Mouse (Mus musculus) embryonic facial prominence, embryonic 12.5 days (tissue): Measurements from ENCODE around the gene Fam129c. TPM values are rescaled to one million over a fixed set of nuclear protein-coding genes. Genes with fewer than 3 reads are reported as not detected.
A peak's percentile ranks its signal among the peaks of the same experiment; 100 is the strongest.

Source experiments
- ATAC-seq: fragments of 200-750 bp; cut with Nextera tagmentation; 2 replicates; pipeline ENCODE4 v1.8.0; 2017; ENCODE audit not compliant: insufficient number of reproducible peaks, insufficient read depth, low FRiP score, low TSS enrichment
- H3K27ac ChIP-seq: fragments of 300-500 bp; sonication (generic); 2 replicates; pipeline ENCODE4 v1.5.1; 2016; ENCODE audit warnings: mild to moderate bottlenecking
- H3K27me3 ChIP-seq: fragments of 300-500 bp; sonication (generic); 2 replicates; pipeline ENCODE4 v1.6.1; 2016; ENCODE audit warnings: mild to moderate bottlenecking, moderate library complexity
- H3K36me3 ChIP-seq: fragments of 300-500 bp; sonication (generic); 2 replicates; pipeline ENCODE4 v1.6.1; 2016; ENCODE audit warnings: mild to moderate bottlenecking
- H3K4me1 ChIP-seq: fragments of 300-500 bp; sonication (generic); 2 replicates; pipeline ENCODE4 v1.6.1; 2016
- H3K4me2 ChIP-seq: fragments of 300-500 bp; sonication (generic); replicated peaks from 2 replicates; pipeline ENCODE4 v1.6.1; 2016; ENCODE audit warnings: mild to moderate bottlenecking, moderate library complexity
- H3K4me3 ChIP-seq: fragments of 300-500 bp; sonication (generic); 2 replicates; pipeline ENCODE4 v1.5.1; 2016; ENCODE audit warnings: mild to moderate bottlenecking
- H3K9ac ChIP-seq: fragments of 300-500 bp; sonication (generic); 2 replicates; pipeline ENCODE4 v1.6.1; 2016; ENCODE audit warnings: mild to moderate bottlenecking, moderate library complexity
- H3K9me3 ChIP-seq: fragments of 300-500 bp; sonication (generic); 2 replicates; pipeline ENCODE4 v1.6.1; 2016; ENCODE audit warnings: mild to moderate bottlenecking, moderate library complexity
- WGBS: fragments of 180-500 bp; shearing (Covaris S2); methylation state at CpG from one replicate; pipeline ENCODE4 v1.1.7; 2016; 5-methylcytosine and 5-hydroxymethylcytosine counted together
- polyA plus RNA-seq: library from polyadenylated mRNA; unstranded; fragments of >200 nt; fragmentation: Nextera tagmentation; extraction: Ambion mirVana; gene quantifications from 2 replicates; pipeline ENCODE4 v1.2.1, GENCODE M21; 2016

Fam129c gene
- polyA plus RNA-seq, 1 experiment from 2014 or later = 4.5 TPM

GRCm38 (mm10) chr8:71577856-71578387, 19.5 kb upstream of the Fam129c start:
- peaks cover 14% of the 10 kb centered on the region; the same call in 1 of the 2 replicates for H3K36me3 ChIP-seq
- no peaks in the 10 kb centered on the region for H3K4me1 ChIP-seq
- 71% methylated on average over 4 of the region's 4 CpGs for WGBS
- H3K4me2 ChIP-seq = no peak overlapping the region
- no peak overlapping the region for H3K27ac ChIP-seq
- H3K27me3 ChIP-seq = peaks cover 4% of the 10 kb centered on the region; the same call in 1 of the 2 replicates
- ATAC-seq = no peak
- no peak overlapping the region for H3K4me3 ChIP-seq
- no peaks in the 10 kb centered on the region for H3K9me3 ChIP-seq
- no peak overlapping the region for H3K9ac ChIP-seq

- H3K36me3 ChIP-seq = peaks cover 14% of the 10 kb centered on the region; the same call in 1 of the 2 replicates
- ATAC-seq = no peak
- H3K4me2 ChIP-seq = no peak overlapping the region
- 65% methylated on average over 1 of the region's 1 CpGs for WGBS
- no peaks in the 10 kb centered on the region for H3K9me3 ChIP-seq
- peaks cover 4% of the 10 kb centered on the region; the same call in 1 of the 2 replicates for H3K27me3 ChIP-seq
- H3K27ac ChIP-seq = no peak overlapping the region
- no peak overlapping the region for H3K4me3 ChIP-seq
- no peaks in the 10 kb centered on the region for H3K4me1 ChIP-seq
- H3K9ac ChIP-seq = no peak overlapping the region
Observed at GRCm38 (mm10) chr8:71579009-71579408, 18.4 kb upstream of the Fam129c start.

GRCm38 (mm10) chr8:71579476-71579875, 18.0 kb upstream of the Fam129c start:
- no peaks in the 10 kb centered on the region for H3K4me1 ChIP-seq
- 85% methylated on average over 14 of the region's 14 CpGs for WGBS
- H3K27me3 ChIP-seq = peaks cover 4% of the 10 kb centered on the region; the same call in 1 of the 2 replicates
- no peaks in the 10 kb centered on the region for H3K9me3 ChIP-seq
- H3K4me2 ChIP-seq = no peak overlapping the region
- no peak for ATAC-seq
- H3K9ac ChIP-seq = no peak overlapping the region
- H3K27ac ChIP-seq = no peak overlapping the region
- H3K4me3 ChIP-seq = no peak overlapping the region
- peaks cover 19% of the 10 kb centered on the region for H3K36me3 ChIP-seq

GRCm38 (mm10) chr8:71580201-71580600, 17.2 kb upstream of the Fam129c start:
- Histone ChIP-seq H3K4me3 (no peak overlapping the region), H3K9ac (no peak overlapping the region), H3K9me3 (no peaks in the 10 kb centered on the region), H3K27ac (no peak overlapping the region), H3K4me1 (no peaks in the 10 kb centered on the region), H3K36me3 (peaks cover 26% of the 10 kb centered on the region), H3K27me3 (peaks cover 4% of the 10 kb centered on the region; the same call in 1 of the 2 replicates), H3K4me2 (no peak overlapping the region)
- ATAC-seq = no peak
- 33% methylated on average over 9 of the region's 9 CpGs for WGBS

GRCm38 (mm10) chr8:71586891-71587290, 10.6 kb upstream of the Fam129c start:
- 72% methylated on average over 2 of the region's 2 CpGs for WGBS
- peaks cover 9% of the 10 kb centered on the region for H3K4me1 ChIP-seq
- H3K4me2 ChIP-seq = no peak overlapping the region
- H3K36me3 ChIP-seq = peaks cover 23% of the 10 kb centered on the region
- H3K9me3 ChIP-seq = no peaks in the 10 kb centered on the region
- no peak overlapping the region for H3K9ac ChIP-seq
- no peak overlapping the region for H3K4me3 ChIP-seq
- H3K27me3 ChIP-seq = no peaks in the 10 kb centered on the region
- no peak for ATAC-seq
- no peak overlapping the region for H3K27ac ChIP-seq

- 63% methylated on average over 3 of the region's 3 CpGs for WGBS
- ATAC-seq = no peak
- no peaks in the 10 kb centered on the region for H3K27me3 ChIP-seq
- H3K27ac ChIP-seq = no peak overlapping the region
- no peak overlapping the region for H3K4me3 ChIP-seq
- H3K4me1 ChIP-seq = peaks cover 21% of the 10 kb centered on the region
- H3K9me3 ChIP-seq = no peaks in the 10 kb centered on the region
- H3K4me2 ChIP-seq = no peak overlapping the region
- no peak overlapping the region for H3K9ac ChIP-seq
- peaks cover 23% of the 10 kb centered on the region for H3K36me3 ChIP-seq
Observed at GRCm38 (mm10) chr8:71588762-71589161, 8.7 kb upstream of the Fam129c start.

- no peak overlapping the region for H3K27ac ChIP-seq
- 29% methylated on average over 5 of the region's 5 CpGs for WGBS
- no peaks in the 10 kb centered on the region for H3K9me3 ChIP-seq
Observed at GRCm38 (mm10) chr8:71591017-71591416, 6.4 kb upstream of the Fam129c start.

GRCm38 (mm10) chr8:71591471-71592373, 5.7 kb upstream of the Fam129c start, which contains the start of gene Pgls:
TSS of gene Pgls (plus strand) at chr8:71592176.
- H3K27me3 ChIP-seq = no peaks in the 10 kb centered on the region
- under 1% methylated on average over 71 of the region's 71 CpGs for WGBS
- H3K4me2 ChIP-seq = peak within 1 kb of the TSS; percentile 92
- H3K9me3 ChIP-seq = no peaks in the 10 kb centered on the region
- ATAC-seq = peak; percentile 77
- peak within 1 kb of the TSS; percentile 98 for H3K27ac ChIP-seq
- H3K36me3 ChIP-seq = no peaks in the 10 kb centered on the region
- H3K9ac ChIP-seq = peak within 1 kb of the TSS; percentile 95
- H3K4me1 ChIP-seq = peaks cover 32% of the 10 kb centered on the region
- peak within 1 kb of the TSS; percentile 93 for H3K4me3 ChIP-seq

More at GRCm38 (mm10) chr8:71591017-71591416, 6.4 kb upstream of the Fam129c start:
- ATAC-seq = no peak
- Histone ChIP-seq H3K4me1 (peaks cover 29% of the 10 kb centered on the region), H3K9ac (peak overlapping the region; percentile 95), H3K4me3 (peak overlapping the region; percentile 93), H3K36me3 (peaks cover 2% of the 10 kb centered on the region; the same call in 1 of the 2 replicates), H3K27me3 (no peaks in the 10 kb centered on the region), H3K4me2 (peak overlapping the region; percentile 92)

GRCm38 (mm10) chr8:71592374-71593170, 4.9 kb upstream of the Fam129c start:
- Histone ChIP-seq H3K9me3 (no peaks in the 10 kb centered on the region), H3K4me1 (peaks cover 32% of the 10 kb centered on the region), H3K9ac (peak overlapping the region; percentile 95), H3K27me3 (no peaks in the 10 kb centered on the region), H3K4me3 (peak overlapping the region; percentile 93), H3K36me3 (no peaks in the 10 kb centered on the region), H3K27ac (peak overlapping the region; percentile 98), H3K4me2 (peak overlapping the region; percentile 92)
- 4% methylated on average over 60 of the region's 60 CpGs for WGBS
- ATAC-seq = peak; percentile 30

- Histone ChIP-seq H3K27ac (no peak overlapping the region), H3K4me1 (peaks cover 32% of the 10 kb centered on the region), H3K27me3 (no peaks in the 10 kb centered on the region), H3K36me3 (no peaks in the 10 kb centered on the region), H3K4me2 (peak overlapping the region; percentile 92; the same call in 1 of the 2 replicates), H3K9ac (no peak overlapping the region), H3K9me3 (no peaks in the 10 kb centered on the region), H3K4me3 (no peak overlapping the region)
- ATAC-seq = no peak
- 95% methylated on average over 8 of the region's 8 CpGs for WGBS
Observed at GRCm38 (mm10) chr8:71593556-71594323, 3.7 kb upstream of the Fam129c start.

GRCm38 (mm10) chr8:71594324-71594722, 3.1 kb upstream of the Fam129c start:
- ATAC-seq = no peak
- H3K9me3 ChIP-seq = no peaks in the 10 kb centered on the region
- 97% methylated on average over 4 of the region's 4 CpGs for WGBS
- no peaks in the 10 kb centered on the region for H3K36me3 ChIP-seq
- no peak overlapping the region for H3K9ac ChIP-seq
- H3K27ac ChIP-seq = no peak overlapping the region
- H3K27me3 ChIP-seq = no peaks in the 10 kb centered on the region
- no peak overlapping the region for H3K4me3 ChIP-seq
- H3K4me2 ChIP-seq = no peak overlapping the region
- peaks cover 32% of the 10 kb centered on the region for H3K4me1 ChIP-seq
